In the genomic region with DNA sequence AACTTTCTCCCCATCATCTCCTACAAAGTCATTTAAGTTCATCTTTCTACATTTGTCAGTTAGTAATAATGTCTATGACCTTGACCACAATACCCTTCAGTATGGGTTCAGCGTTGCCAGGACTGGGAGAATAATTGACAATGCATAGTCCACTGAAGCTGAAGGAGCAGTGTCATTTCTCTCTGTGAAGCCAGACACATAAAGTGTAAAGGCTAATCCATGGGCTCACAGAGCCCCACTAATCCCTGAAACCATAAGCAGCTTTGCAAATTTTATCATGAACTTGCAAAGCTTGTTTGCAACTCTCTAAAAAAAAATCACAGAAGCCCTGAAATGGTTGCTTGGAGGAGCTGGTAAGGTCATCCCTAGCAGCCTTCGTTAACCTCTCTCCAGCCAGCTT, we compare ENCODE assay signal across 20 mouse cellular contexts.
"Had no signal": no experiment of that assay in that cellular context is flagged by ENCODE, and none has a peak within 500 bp of the region (broad histone marks: within the 10 kb centered on the region; RNA-seq: fewer than 3 reads in every experiment).

No protein-coding gene starts in this region.

- H3K9ac ChIP-seq: liver, embryonic 13.5 days; liver, embryonic 15.5 days; liver, postnatal 0 days; lung, embryonic 15.5 days; midbrain, embryonic 13.5 days; neural tube, embryonic 12.5 days had no signal

- H3K36me3 ChIP-seq: liver, embryonic 13.5 days; liver, embryonic 15.5 days; lung, embryonic 15.5 days; midbrain, embryonic 13.5 days; neural tube, embryonic 12.5 days had no signal

- H3K9me3 ChIP-seq: liver, embryonic 13.5 days; liver, embryonic 15.5 days; lung, embryonic 15.5 days; midbrain, embryonic 13.5 days; neural tube, embryonic 12.5 days had no signal

- ATAC-seq: liver, postnatal 0 days; lung, postnatal 0 days; midbrain, embryonic 13.5 days had no signal

- H3K4me2 ChIP-seq: liver, embryonic 11.5 days; liver, embryonic 13.5 days; liver, embryonic 15.5 days; lung, embryonic 15.5 days; midbrain, embryonic 13.5 days; neural tube, embryonic 12.5 days had no signal

- H3K27ac ChIP-seq: liver, embryonic 13.5 days; liver, embryonic 15.5 days; lung, embryonic 15.5 days; macrophage; midbrain, embryonic 13.5 days; neural tube, embryonic 12.5 days had no signal

- H3K27me3 ChIP-seq: liver, embryonic 13.5 days; liver, embryonic 15.5 days; lung, embryonic 15.5 days; megakaryocyte, embryonic 14.5 days; midbrain, embryonic 13.5 days; neural tube, embryonic 12.5 days had no signal

- DNase-seq: liver, embryonic 13.5 days; liver, postnatal 0 days; lung, adult 2 months; lung, postnatal 14 days; lung, postnatal 36 days; right cerebral cortex, adult 18-20 months; right cerebral cortex, postnatal 25 days; right cerebral cortex, postnatal 4 days; spleen, adult 18-20 months; thymus, adult 18-20 months; thymus, postnatal 14 days; thymus, postnatal 36 days had no signal

- H3K4me3 ChIP-seq: liver, embryonic 13.5 days; liver, embryonic 15.5 days; lung, embryonic 15.5 days; megakaryocyte, embryonic 14.5 days; midbrain, embryonic 13.5 days; neural tube, embryonic 12.5 days had no signal

- H3K4me1 ChIP-seq: liver, embryonic 13.5 days; liver, embryonic 15.5 days; lung, embryonic 15.5 days; megakaryocyte, embryonic 14.5 days; neural tube, embryonic 12.5 days had no signal
